Mouse (Mus musculus): ENCODE measurements around the gene Krtcap2. TPM values are rescaled to one million over a fixed set of nuclear protein-coding genes. Genes with fewer than 3 reads are reported as not detected.
A peak's percentile ranks its signal among the peaks of the same experiment; 100 is the strongest.

Krtcap2 gene
- 10 to 100 TPM; 62.9 to 79.7 TPM for total RNA-seq (2021)
- long read RNA-seq, experiment 1, transcript Krtcap2-201 (5 exons, 1,172 nt): major isoform, 45 of 64 reads
- long read RNA-seq, experiment 1, partial matches to known transcripts: 2 of 64 reads
- long read RNA-seq, experiment 1, other reads (novel, unspliced or antisense): 16 of 64 reads
- long read RNA-seq, experiment 2, transcript Krtcap2-201 (5 exons, 1,172 nt): major isoform, 51 of 61 reads
- long read RNA-seq, experiment 2, partial matches to known transcripts: 1 of 61 reads
- long read RNA-seq, experiment 2, other reads (novel, unspliced or antisense): 9 of 61 reads

- H3K27ac ChIP-seq: peak within 1 kb of the TSS; percentile 93
- TF ChIP-seq CTCF (IDR thresholded peaks at IDR 0.05): no peak
- intact Hi-C loops (cut with DNase I): loop anchor here (2.0 kb wide), 1 partner anchor 63 kb away; no protein-coding TSS in a partner anchor
- DNase-seq: no peak
- peak within 1 kb of the TSS; percentile 90 for H3K4me3 ChIP-seq
Observed at GRCm38 (mm10) chr3:89245688-89246171, at the start of gene Krtcap2. Gene Krtcap2 (plus strand): TSS chr3:89245966.

- peak; percentile 94 for DNase-seq
- intact Hi-C loops (cut with DNase I): loop anchor here (2.0 kb wide), 1 partner anchor 19 kb away; the partner anchor contains the start of gene Thbs3
- H3K27ac ChIP-seq: peak overlapping the region; percentile 84
- H3K4me3 ChIP-seq: peak overlapping the region; percentile 70
- peak; percentile 56 for TF ChIP-seq CTCF (IDR thresholded peaks at IDR 0.05)
Observed at GRCm38 (mm10) chr3:89195979-89196877, 49.5 kb upstream of the Krtcap2 start.

GRCm38 (mm10) chr3:89199839-89200238 is 45.9 kb upstream of the Krtcap2 start:
- TF ChIP-seq CTCF (IDR thresholded peaks at IDR 0.05): no peak
- no peak overlapping the region for H3K4me3 ChIP-seq
- no peak for DNase-seq
- no peak overlapping the region for H3K27ac ChIP-seq
- intact Hi-C loops (cut with DNase I): no loop called here

GRCm38 (mm10) chr3:89202253-89203141 is 43.3 kb upstream of the Krtcap2 start, which contains the start of gene Gba:
Gene Gba (plus strand): TSS chr3:89202928.
- TF ChIP-seq CTCF (IDR thresholded peaks at IDR 0.05): no peak
- Histone ChIP-seq H3K27ac (peak within 1 kb of the TSS; percentile 81), H3K4me3 (peak within 1 kb of the TSS; percentile 77)
- intact Hi-C loops (cut with DNase I): no loop called here
- DNase-seq: peak; percentile 85

- Histone ChIP-seq H3K27ac (peak overlapping the region; percentile 81), H3K4me3 (peak overlapping the region; percentile 77)
- intact Hi-C loops (cut with DNase I): no loop called here
- DNase-seq: no peak
- no peak for TF ChIP-seq CTCF (IDR thresholded peaks at IDR 0.05)
Observed at GRCm38 (mm10) chr3:89203142-89203514, 42.6 kb upstream of the Krtcap2 start.

- DNase-seq: no peak
- intact Hi-C loops (cut with DNase I): no loop called here
- TF ChIP-seq CTCF (IDR thresholded peaks at IDR 0.05): no peak
- no peak overlapping the region for H3K27ac ChIP-seq
- no peak overlapping the region for H3K4me3 ChIP-seq
Observed at GRCm38 (mm10) chr3:89206079-89206478, 39.7 kb upstream of the Krtcap2 start.

GRCm38 (mm10) chr3:89206695-89207094 is 39.1 kb upstream of the Krtcap2 start:
- Histone ChIP-seq H3K4me3 (no peak overlapping the region), H3K27ac (no peak overlapping the region)
- no peak for TF ChIP-seq CTCF (IDR thresholded peaks at IDR 0.05)
- intact Hi-C loops (cut with DNase I): no loop called here
- no peak for DNase-seq

- Histone ChIP-seq H3K27ac (no peak overlapping the region), H3K4me3 (no peak overlapping the region)
- no peak for TF ChIP-seq CTCF (IDR thresholded peaks at IDR 0.05)
- intact Hi-C loops (cut with DNase I): no loop called here
- no peak for DNase-seq
Observed at GRCm38 (mm10) chr3:89208075-89208657, 37.6 kb upstream of the Krtcap2 start.

GRCm38 (mm10) chr3:89208736-89209135 is 37.0 kb upstream of the Krtcap2 start:
- DNase-seq: no peak
- Histone ChIP-seq H3K4me3 (no peak overlapping the region), H3K27ac (no peak overlapping the region)
- intact Hi-C loops (cut with DNase I): no loop called here
- TF ChIP-seq CTCF (IDR thresholded peaks at IDR 0.05): no peak

GRCm38 (mm10) chr3:89209731-89210130 is 36.0 kb upstream of the Krtcap2 start:
- intact Hi-C loops (cut with DNase I): loop anchor here (10.0 kb wide), 1 partner anchor 45 kb away; the partner anchor contains the start of genes Clk2 and Hcn3
- DNase-seq: no peak
- TF ChIP-seq CTCF (IDR thresholded peaks at IDR 0.05): no peak
- Histone ChIP-seq H3K4me3 (no peak overlapping the region), H3K27ac (no peak overlapping the region)

GRCm38 (mm10) chr3:89210162-89210561 is 35.6 kb upstream of the Krtcap2 start:
- intact Hi-C loops (cut with DNase I): loop anchor here (10.0 kb wide), 1 partner anchor 45 kb away; the partner anchor contains the start of genes Clk2 and Hcn3

More at GRCm38 (mm10) chr3:89210162-89210561, 35.6 kb upstream of the Krtcap2 start:
- DNase-seq: no peak
- TF ChIP-seq CTCF (IDR thresholded peaks at IDR 0.05): no peak
- no peak overlapping the region for H3K4me3 ChIP-seq
- H3K27ac ChIP-seq: no peak overlapping the region
